Mouse (Mus musculus): ENCODE measurements around the gene Cntnap1. TPM values are rescaled to one million over a fixed set of nuclear protein-coding genes. Genes with fewer than 3 reads are reported as not detected.
A peak's percentile ranks its signal among the peaks of the same experiment; 100 is the strongest.
"Not testable (repeated sequence)": the region's sequence is repeated elsewhere in the genome, so short reads cannot be mapped to it uniquely, and the experiment has no call there.

The Cntnap1 gene
- polyA plus RNA-seq, 1 experiment from 2014 or later: 0.70 TPM

DNA sequence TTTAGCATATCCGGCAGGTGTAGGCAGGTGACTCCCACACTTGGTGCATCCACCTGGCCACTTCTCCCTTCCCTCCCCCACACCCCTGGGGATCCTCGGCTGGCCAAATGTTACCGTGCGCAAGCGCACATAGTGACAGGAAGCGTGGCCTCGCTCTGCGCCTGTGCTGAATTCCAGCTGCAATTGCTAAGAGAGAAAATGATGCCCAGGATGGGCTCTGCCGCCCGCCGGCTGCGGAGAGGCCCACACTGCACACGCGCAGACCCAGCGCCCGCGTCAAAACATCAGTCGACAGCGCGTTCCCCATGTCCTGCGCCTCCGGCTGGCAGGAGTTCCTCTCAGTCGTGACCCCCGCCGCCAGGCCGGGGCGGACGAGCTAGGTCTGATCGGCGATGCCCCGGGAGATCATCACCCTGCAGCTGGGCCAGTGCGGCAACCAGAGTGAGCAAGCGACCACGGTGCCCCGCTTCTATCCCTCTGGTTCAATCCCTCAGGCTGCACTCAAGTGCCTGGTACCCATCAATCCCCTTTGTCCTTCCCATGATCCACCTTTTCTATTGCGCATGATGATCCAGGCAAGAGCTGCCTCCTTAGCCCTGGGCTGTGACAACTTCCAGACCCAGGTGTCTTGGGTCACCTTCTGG, 14.5 kb upstream of the Cntnap1 start, which contains the start of gene Tubg2:
Gene Tubg2, plus strand, starts transcription at position 180 of the 644 bp plus-strand sequence.
- Histone ChIP-seq H3K9me3 (replicated peaks; ENCODE audit: control insufficient read depth, low read length) (no peaks in the 10 kb centered on the region), H3K4me3 (ENCODE audit: low read depth, low read length) (peak within 1 kb of the TSS; percentile 33), H3K27me3 (ENCODE audit: control insufficient read depth, insufficient read depth, low read length) (no peaks in the 10 kb centered on the region; the same call in 1 of the 2 replicates), H3K4me2 (peak within 1 kb of the TSS; percentile 70), H3K36me3 (ENCODE audit: control insufficient read depth, insufficient read depth, low read length) (no peaks in the 10 kb centered on the region), H3K27ac (ENCODE audit: low read depth, low read length) (no peak within 1 kb of the TSS), H3K9ac (ENCODE audit: low read depth, low read length) (peak within 1 kb of the TSS; percentile 69), H3K4me1 (ENCODE audit: control insufficient read depth, insufficient read depth, low read length) (0 out of 2 replicates have a peak, but pooled peaks cover 2% of the 10 kb centered on the region)
- WGBS (ENCODE audit: insufficient replicate concordance): 2% methylated on average over 36 of the region's 36 CpGs
- no peak; the same call in 1 of the 2 replicates for ATAC-seq (replicated peaks; ENCODE audit: insufficient number of reproducible peaks, low FRiP score, low TSS enrichment)

DNA sequence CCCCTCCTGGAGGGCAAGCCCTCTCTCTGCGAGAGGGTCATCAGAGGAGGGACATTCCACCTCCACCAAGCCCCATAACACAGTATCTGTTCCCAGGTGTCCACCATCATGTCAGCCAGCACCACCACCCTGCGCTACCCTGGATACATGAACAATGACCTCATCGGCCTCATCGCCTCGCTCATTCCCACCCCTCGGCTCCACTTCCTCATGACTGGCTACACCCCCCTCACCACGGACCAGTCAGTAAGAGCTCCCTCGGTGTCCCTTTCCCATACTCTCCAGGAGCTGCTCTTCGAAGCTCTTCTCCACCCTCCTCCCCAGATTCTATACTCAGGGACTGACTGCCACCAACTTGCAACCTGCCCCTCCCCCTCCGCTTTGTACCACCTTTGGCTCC, 10.2 kb upstream of the Cntnap1 start:
- WGBS (ENCODE audit: insufficient replicate concordance): 65% methylated on average over 9 of the region's 10 CpGs
- not testable (repeated sequence) for H3K36me3 ChIP-seq (ENCODE audit: control insufficient read depth, insufficient read depth, low read length); ATAC-seq (replicated peaks; ENCODE audit: insufficient number of reproducible peaks, low FRiP score, low TSS enrichment); H3K4me2 ChIP-seq; H3K27ac ChIP-seq (ENCODE audit: low read depth, low read length); H3K9me3 ChIP-seq (replicated peaks; ENCODE audit: control insufficient read depth, low read length); H3K4me3 ChIP-seq (ENCODE audit: low read depth, low read length); H3K9ac ChIP-seq (ENCODE audit: low read depth, low read length)
- H3K27me3 ChIP-seq (ENCODE audit: control insufficient read depth, insufficient read depth, low read length): peaks cover 23% of the 10 kb centered on the region
- H3K4me1 ChIP-seq (ENCODE audit: control insufficient read depth, insufficient read depth, low read length): peaks cover 14% of the 10 kb centered on the region; the same call in 1 of the 2 replicates

DNA sequence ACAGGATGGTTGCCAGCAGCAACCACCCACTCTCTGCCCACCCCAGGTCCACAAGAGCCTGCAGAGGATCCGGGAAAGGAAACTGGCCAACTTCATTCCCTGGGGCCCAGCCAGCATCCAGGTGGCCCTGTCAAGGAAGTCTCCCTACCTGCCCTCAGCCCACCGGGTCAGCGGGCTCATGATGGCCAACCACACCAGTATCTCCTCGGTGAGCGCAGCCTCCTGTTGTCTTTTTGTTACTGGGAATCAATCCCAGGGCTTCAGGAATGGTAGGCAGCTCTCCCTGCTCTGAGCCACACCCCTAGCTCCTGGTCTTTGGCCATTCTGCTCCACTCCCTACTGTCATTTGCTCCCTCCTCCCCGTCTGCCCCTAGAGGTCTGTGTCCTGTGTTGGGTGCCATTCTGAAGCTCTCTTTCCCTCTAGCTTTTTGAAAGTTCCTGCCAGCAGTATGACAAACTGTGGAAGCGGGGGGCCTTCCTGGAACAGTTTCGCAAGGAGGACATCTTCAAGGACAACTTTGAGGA, 9.3 kb upstream of the Cntnap1 start:
- Histone ChIP-seq H3K4me1 (ENCODE audit: control insufficient read depth, insufficient read depth, low read length) (peaks cover 13% of the 10 kb centered on the region; the same call in 1 of the 2 replicates), H3K27me3 (ENCODE audit: control insufficient read depth, insufficient read depth, low read length) (peaks cover 32% of the 10 kb centered on the region)
- H3K4me3 ChIP-seq (ENCODE audit: low read depth, low read length); H3K9ac ChIP-seq (ENCODE audit: low read depth, low read length); ATAC-seq (replicated peaks; ENCODE audit: insufficient number of reproducible peaks, low FRiP score, low TSS enrichment); H3K36me3 ChIP-seq (ENCODE audit: control insufficient read depth, insufficient read depth, low read length); H3K27ac ChIP-seq (ENCODE audit: low read depth, low read length); H3K4me2 ChIP-seq; H3K9me3 ChIP-seq (replicated peaks; ENCODE audit: control insufficient read depth, low read length): not testable (repeated sequence)
- 79% methylated on average over 5 of the region's 8 CpGs for WGBS (ENCODE audit: insufficient replicate concordance)

DNA sequence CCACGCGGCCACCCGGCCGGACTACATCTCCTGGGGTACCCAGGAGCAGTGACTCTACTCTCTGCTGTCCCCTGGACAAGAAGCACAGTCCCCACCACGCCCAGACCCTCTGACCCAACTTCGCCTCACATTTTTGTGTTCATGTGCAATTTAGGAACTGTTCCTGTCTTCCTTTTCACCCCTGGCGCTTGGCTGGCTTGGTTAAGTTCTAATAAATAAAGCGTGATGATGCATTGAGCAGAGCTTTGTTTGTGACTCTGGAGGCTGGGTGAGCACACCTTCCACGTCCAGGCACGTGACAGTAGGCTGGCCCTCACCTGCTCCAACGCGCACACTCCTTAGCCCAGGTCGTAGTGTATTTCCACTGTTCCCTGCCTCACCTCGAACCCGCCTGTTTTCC, 8.8 kb upstream of the Cntnap1 start:
- no peaks in the 10 kb centered on the region for H3K9me3 ChIP-seq (replicated peaks; ENCODE audit: control insufficient read depth, low read length)
- no peaks in the 10 kb centered on the region for H3K36me3 ChIP-seq (ENCODE audit: control insufficient read depth, insufficient read depth, low read length)
- H3K27me3 ChIP-seq (ENCODE audit: control insufficient read depth, insufficient read depth, low read length): peaks cover 37% of the 10 kb centered on the region

DNA sequence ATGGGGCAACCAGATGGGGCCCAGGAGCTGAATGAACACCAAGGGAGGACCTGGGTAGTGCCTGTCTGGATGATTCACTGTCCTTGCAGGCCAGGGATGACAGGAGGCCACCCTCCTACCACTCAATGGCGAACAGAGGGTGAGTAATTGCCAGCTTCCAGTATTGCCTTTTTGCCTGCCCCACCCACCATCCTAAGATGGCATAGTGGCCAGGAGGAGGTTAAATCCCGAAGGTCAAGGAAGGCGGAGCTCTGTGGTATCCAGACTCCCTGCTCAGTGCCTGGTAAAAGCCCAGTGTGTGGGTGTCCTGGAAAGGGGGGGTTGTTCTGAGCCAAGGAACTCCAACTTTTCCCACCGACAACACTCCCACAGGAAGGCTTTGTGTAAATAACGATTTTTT, 8.0 kb upstream of the Cntnap1 start:
- ATAC-seq (replicated peaks; ENCODE audit: insufficient number of reproducible peaks, low FRiP score, low TSS enrichment): no peak
- Histone ChIP-seq H3K27me3 (ENCODE audit: control insufficient read depth, insufficient read depth, low read length) (peaks cover 44% of the 10 kb centered on the region), H3K9ac (ENCODE audit: low read depth, low read length) (no peak overlapping the region), H3K9me3 (replicated peaks; ENCODE audit: control insufficient read depth, low read length) (no peaks in the 10 kb centered on the region), H3K36me3 (ENCODE audit: control insufficient read depth, insufficient read depth, low read length) (peaks cover 3% of the 10 kb centered on the region; the same call in 1 of the 2 replicates), H3K4me2 (no peak overlapping the region), H3K4me1 (ENCODE audit: control insufficient read depth, insufficient read depth, low read length) (peaks cover 13% of the 10 kb centered on the region; the same call in 1 of the 2 replicates), H3K27ac (ENCODE audit: low read depth, low read length) (no peak overlapping the region), H3K4me3 (ENCODE audit: low read depth, low read length) (no peak overlapping the region)
- 51% methylated on average over 5 of the region's 5 CpGs for WGBS (ENCODE audit: insufficient replicate concordance)

More for the DNA sequence above, 8.8 kb upstream of the Cntnap1 start:
- no peak overlapping the region for H3K4me3 ChIP-seq (ENCODE audit: low read depth, low read length)
- H3K4me1 ChIP-seq (ENCODE audit: control insufficient read depth, insufficient read depth, low read length): peaks cover 13% of the 10 kb centered on the region; the same call in 1 of the 2 replicates
- H3K27ac ChIP-seq (ENCODE audit: low read depth, low read length): no peak overlapping the region
- 84% methylated on average over 15 of the region's 15 CpGs for WGBS (ENCODE audit: insufficient replicate concordance)
- no peak for ATAC-seq (replicated peaks; ENCODE audit: insufficient number of reproducible peaks, low FRiP score, low TSS enrichment)
- no peak overlapping the region for H3K4me2 ChIP-seq
- no peak overlapping the region for H3K9ac ChIP-seq (ENCODE audit: low read depth, low read length)

DNA sequence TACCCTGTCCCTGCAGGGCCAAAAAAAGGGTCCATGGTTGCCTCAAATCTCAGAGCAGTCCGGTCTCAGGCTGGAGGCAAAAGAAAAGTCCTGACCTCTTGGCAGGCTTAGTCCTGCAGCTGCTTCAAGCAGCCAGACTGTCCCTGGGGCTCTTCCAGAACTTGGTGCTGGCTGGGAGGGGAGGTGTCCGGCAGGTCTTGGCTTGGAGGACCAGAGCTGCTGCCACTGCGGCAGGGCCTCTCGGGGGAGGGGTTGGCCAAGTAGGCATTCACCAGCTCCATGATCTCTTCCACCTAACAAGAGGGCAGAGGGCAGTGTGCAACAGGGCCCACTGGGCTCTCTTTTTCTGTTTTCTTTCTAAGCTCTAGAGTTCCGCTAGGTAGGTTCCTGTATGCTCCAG, 7.6 kb upstream of the Cntnap1 start:
- H3K9ac ChIP-seq (ENCODE audit: low read depth, low read length): no peak overlapping the region
- peaks cover 3% of the 10 kb centered on the region; the same call in 1 of the 2 replicates for H3K36me3 ChIP-seq (ENCODE audit: control insufficient read depth, insufficient read depth, low read length)
- H3K4me3 ChIP-seq (ENCODE audit: low read depth, low read length): no peak overlapping the region
- no peak overlapping the region for H3K4me2 ChIP-seq
- 71% methylated on average over 5 of the region's 5 CpGs for WGBS (ENCODE audit: insufficient replicate concordance)
- H3K9me3 ChIP-seq (replicated peaks; ENCODE audit: control insufficient read depth, low read length): no peaks in the 10 kb centered on the region
- ATAC-seq (replicated peaks; ENCODE audit: insufficient number of reproducible peaks, low FRiP score, low TSS enrichment): no peak
- H3K27ac ChIP-seq (ENCODE audit: low read depth, low read length): no peak overlapping the region
- peaks cover 16% of the 10 kb centered on the region for H3K4me1 ChIP-seq (ENCODE audit: control insufficient read depth, insufficient read depth, low read length)
- H3K27me3 ChIP-seq (ENCODE audit: control insufficient read depth, insufficient read depth, low read length): peaks cover 49% of the 10 kb centered on the region

DNA sequence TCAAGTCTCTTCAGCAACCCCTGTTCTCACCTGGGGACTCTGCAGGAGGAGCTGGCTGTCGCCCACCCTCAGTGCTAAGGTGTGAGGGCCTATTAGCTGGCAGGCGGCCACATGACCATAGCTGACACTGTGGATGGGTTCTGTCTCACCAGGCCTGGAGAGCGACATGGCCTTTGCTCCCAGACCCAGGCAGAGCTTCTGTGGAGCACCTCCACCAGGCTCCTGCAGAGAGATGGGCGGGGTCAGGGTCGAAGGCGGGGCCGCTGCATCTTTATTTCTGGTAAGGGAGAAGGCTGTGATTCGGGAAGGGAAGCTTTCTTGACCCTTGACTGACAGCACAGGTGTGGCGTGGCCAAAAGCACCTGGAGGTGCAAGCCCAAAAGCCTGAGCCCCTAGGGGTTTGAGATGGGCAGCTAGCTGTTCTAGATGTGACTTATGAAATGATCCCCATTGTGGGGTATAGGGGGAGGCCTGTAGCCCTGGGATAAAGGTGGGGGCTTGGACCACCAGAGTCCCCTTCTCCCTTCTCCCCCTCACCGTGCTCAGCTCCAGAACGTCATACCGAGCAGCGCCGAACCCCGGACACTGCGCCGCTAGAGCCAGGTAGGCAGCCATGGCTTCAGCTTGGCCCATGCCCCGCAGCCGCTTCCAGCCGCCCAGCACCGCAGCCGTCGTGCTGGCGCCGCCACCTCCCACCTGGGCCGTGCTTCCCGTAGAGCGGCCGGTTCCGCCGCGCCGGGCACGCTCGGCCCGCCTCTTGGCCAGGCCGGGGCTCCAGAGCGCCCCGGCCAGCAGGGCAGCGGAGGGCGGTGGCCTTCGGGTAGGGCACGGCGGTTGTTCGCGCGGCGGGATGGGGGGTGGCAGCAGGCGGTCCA, 6.6 kb upstream of the Cntnap1 start:
- H3K36me3 ChIP-seq (ENCODE audit: control insufficient read depth, insufficient read depth, low read length): peaks cover 3% of the 10 kb centered on the region; the same call in 1 of the 2 replicates
- peaks cover 59% of the 10 kb centered on the region for H3K27me3 ChIP-seq (ENCODE audit: control insufficient read depth, insufficient read depth, low read length)
- H3K4me2 ChIP-seq: peak overlapping the region; percentile 75
- peak overlapping the region; percentile 39 for H3K4me3 ChIP-seq (ENCODE audit: low read depth, low read length)
- no peak overlapping the region for H3K27ac ChIP-seq (ENCODE audit: low read depth, low read length)
- peaks cover 21% of the 10 kb centered on the region for H3K4me1 ChIP-seq (ENCODE audit: control insufficient read depth, insufficient read depth, low read length)
- no peak overlapping the region for H3K9ac ChIP-seq (ENCODE audit: low read depth, low read length)
- no peaks in the 10 kb centered on the region for H3K9me3 ChIP-seq (replicated peaks; ENCODE audit: control insufficient read depth, low read length)
- 21% methylated on average over 49 of the region's 49 CpGs for WGBS (ENCODE audit: insufficient replicate concordance)
- ATAC-seq (replicated peaks; ENCODE audit: insufficient number of reproducible peaks, low FRiP score, low TSS enrichment): 0 out of 2 replicates have a peak, but pooled peaks have one; percentile 41

DNA sequence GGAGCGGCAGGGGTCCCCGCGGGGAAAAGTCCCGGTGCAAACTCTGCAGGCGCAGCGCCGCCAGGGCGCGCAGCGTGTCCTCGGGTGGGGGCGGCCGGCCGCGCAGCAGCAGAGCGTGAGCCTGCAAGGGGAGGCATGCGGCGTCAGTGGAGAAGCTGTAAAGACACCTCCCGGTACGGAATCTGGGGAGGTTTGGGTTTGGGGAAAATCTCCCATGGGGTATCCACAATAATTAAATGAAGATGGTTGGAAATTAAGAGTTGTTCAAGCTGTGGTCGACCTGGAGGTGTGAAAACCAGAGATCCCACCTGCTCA, 6.0 kb upstream of the Cntnap1 start:
- 10% methylated on average over 21 of the region's 21 CpGs for WGBS (ENCODE audit: insufficient replicate concordance)
- no peak overlapping the region for H3K9ac ChIP-seq (ENCODE audit: low read depth, low read length)
- peak overlapping the region; percentile 39 for H3K4me3 ChIP-seq (ENCODE audit: low read depth, low read length)
- H3K27me3 ChIP-seq (ENCODE audit: control insufficient read depth, insufficient read depth, low read length): peaks cover 63% of the 10 kb centered on the region
- ATAC-seq (replicated peaks; ENCODE audit: insufficient number of reproducible peaks, low FRiP score, low TSS enrichment): no peak
- peaks cover 25% of the 10 kb centered on the region for H3K4me1 ChIP-seq (ENCODE audit: control insufficient read depth, insufficient read depth, low read length)
- H3K27ac ChIP-seq (ENCODE audit: low read depth, low read length): no peak overlapping the region
- no peaks in the 10 kb centered on the region for H3K9me3 ChIP-seq (replicated peaks; ENCODE audit: control insufficient read depth, low read length)
- peaks cover 3% of the 10 kb centered on the region; the same call in 1 of the 2 replicates for H3K36me3 ChIP-seq (ENCODE audit: control insufficient read depth, insufficient read depth, low read length)
- H3K4me2 ChIP-seq: peak overlapping the region; percentile 75
